Mouse (Mus musculus) stomach, postnatal 0 days (tissue): ENCODE results near the gene Egln1. TPM values are rescaled to one million over a fixed set of nuclear protein-coding genes. Genes with fewer than 3 reads are reported as not detected.

Source experiments
- ATAC-seq: fragments of 200-750 bp; cut with Nextera tagmentation; 2 replicates; pipeline ENCODE4 v1.8.0; 2017; ENCODE audit not compliant: low FRiP score, low TSS enrichment
- DNase-seq: peaks from one replicate; pipeline ENCODE4 v3.0.0-alpha.2; 2016; ENCODE audit warnings: low spot score
- H3K27ac ChIP-seq: fragments of 300-500 bp; sonication (generic); replicated peaks from 2 replicates; pipeline ENCODE4 v1.5.1; 2014; ENCODE audit warnings: mild to moderate bottlenecking, control low read depth
- H3K27me3 ChIP-seq: fragments of 300-500 bp; sonication (generic); 2 replicates; pipeline ENCODE4 v1.6.1; 2014; ENCODE audit warnings: low read length; ENCODE audit not compliant: control insufficient read depth, insufficient read depth
- H3K36me3 ChIP-seq: fragments of 300-500 bp; sonication (generic); 2 replicates; pipeline ENCODE4 v1.6.1; 2014; ENCODE audit warnings: low read length, mixed read lengths; ENCODE audit not compliant: control insufficient read depth, insufficient read depth
- H3K4me1 ChIP-seq: fragments of 300-500 bp; sonication (generic); replicated peaks from 2 replicates; pipeline ENCODE4 v1.6.1; 2014; ENCODE audit warnings: antibody characterized with exemption; ENCODE audit not compliant: control insufficient read depth, insufficient read depth
- H3K4me2 ChIP-seq: fragments of 300-500 bp; sonication (generic); replicated peaks from 2 replicates; pipeline ENCODE4 v1.6.1; 2014; ENCODE audit warnings: low read depth, mild to moderate bottlenecking, control low read depth, moderate library complexity
- H3K4me3 ChIP-seq: fragments of 300-500 bp; sonication (generic); 2 replicates; pipeline ENCODE4 v1.5.1; 2014; ENCODE audit warnings: low read depth, low read length, control low read depth
- H3K9ac ChIP-seq: fragments of 300-500 bp; sonication (generic); 2 replicates; pipeline ENCODE4 v1.6.1; 2014; ENCODE audit warnings: mild to moderate bottlenecking, low read length, control low read depth, mixed read lengths
- H3K9me3 ChIP-seq: fragments of 300-500 bp; sonication (generic); 2 replicates; pipeline ENCODE4 v1.6.1; 2016; ENCODE audit warnings: low read length; ENCODE audit not compliant: control insufficient read depth
- CTCF ChIP-seq: IDR thresholded peaks from 2 replicates; pipeline ENCODE4 v1.5.1; 2016; ENCODE audit warnings: antibody characterized with exemption, low read depth, mild to moderate bottlenecking, moderate library complexity
- EP300 ChIP-seq: optimal IDR thresholded peaks from 2 replicates; pipeline ENCODE3; 2016; ENCODE audit warnings: antibody characterized with exemption
- WGBS: fragments of 180-500 bp; shearing (Covaris S2); extraction: QIAGEN DNeasy Blood & Tissue Kit; methylation state at CpG from one replicate; pipeline ENCODE4 v1.1.7; 2014; 5-methylcytosine and 5-hydroxymethylcytosine counted together
- polyA plus RNA-seq: library from polyadenylated mRNA; unstranded; fragments of >200 nt; fragmentation: Nextera tagmentation; extraction: Ambion mirVana; gene quantifications from 2 replicates; pipeline ENCODE4 v1.2.1, GENCODE M21; 2015

Egln1 gene
- polyA plus RNA-seq, result 7.1 and 7.5 TPM in 2 replicates

- no peak for TF ChIP-seq CTCF
- no peak for TF ChIP-seq EP300
- DNase-seq, result peak; percentile 88
- peak within 1 kb of the TSS; percentile 94 for H3K4me2 ChIP-seq
- H3K4me3 ChIP-seq, result peak within 1 kb of the TSS; percentile 79
- no peaks in the 10 kb centered on the region for H3K36me3 ChIP-seq
- H3K27ac ChIP-seq, result peak within 1 kb of the TSS; percentile 98
- H3K9me3 ChIP-seq, result no peaks in the 10 kb centered on the region
- H3K4me1 ChIP-seq, result peaks cover 3% of the 10 kb centered on the region; the same call in 1 of the 2 replicates
- no peaks in the 10 kb centered on the region for H3K27me3 ChIP-seq
- WGBS, result under 1% methylated on average over 43 of the region's 98 CpGs
- H3K9ac ChIP-seq, result peak within 1 kb of the TSS; percentile 89
- ATAC-seq, result peak; percentile 90
Observed at GRCm38 (mm10) chr8:124949209-124950068, at the start of gene Egln1. Gene Egln1, minus strand, starts transcription at chr8:124949324.

- ATAC-seq (no peak), DNase-seq (no peak)
- Histone ChIP-seq H3K4me1 (no peaks in the 10 kb centered on the region), H3K4me3 (no peak overlapping the region), H3K27ac (no peak overlapping the region), H3K27me3 (no peaks in the 10 kb centered on the region), H3K36me3 (no peaks in the 10 kb centered on the region), H3K9ac (no peak overlapping the region), H3K9me3 (peaks cover 12% of the 10 kb centered on the region; the same call in 1 of the 2 replicates), H3K4me2 (no peak overlapping the region)
- no peak for TF ChIP-seq CTCF
- TF ChIP-seq EP300, result no peak
- WGBS, result 49% methylated on average over 2 of the region's 2 CpGs
Observed at GRCm38 (mm10) chr8:124995776-124996175, 46.7 kb upstream of the Egln1 start.

GRCm38 (mm10) chr8:124991668-124991926 is 42.5 kb upstream of the Egln1 start:
- peak overlapping the region; percentile 45 for H3K4me2 ChIP-seq
- H3K27ac ChIP-seq, result peak overlapping the region; percentile 89
- H3K9ac ChIP-seq, result peak overlapping the region; percentile 31; the same call in 1 of the 2 replicates
- H3K4me3 ChIP-seq, result peak overlapping the region; percentile 22
- H3K4me1 ChIP-seq, result no peaks in the 10 kb centered on the region
- no peak for TF ChIP-seq CTCF
- TF ChIP-seq EP300, result no peak
- H3K27me3 ChIP-seq, result no peaks in the 10 kb centered on the region
- ATAC-seq, result peak; percentile 63
- H3K9me3 ChIP-seq, result no peaks in the 10 kb centered on the region
- H3K36me3 ChIP-seq, result no peaks in the 10 kb centered on the region
- DNase-seq, result peak; percentile 39
- WGBS, result 17% methylated on average over 6 of the region's 6 CpGs

- TF ChIP-seq EP300 (no peak), CTCF (no peak)
- Histone ChIP-seq H3K27me3 (no peaks in the 10 kb centered on the region), H3K4me2 (peak overlapping the region; percentile 45), H3K9ac (peak overlapping the region; percentile 31; the same call in 1 of the 2 replicates), H3K36me3 (no peaks in the 10 kb centered on the region), H3K9me3 (no peaks in the 10 kb centered on the region), H3K4me1 (no peaks in the 10 kb centered on the region), H3K4me3 (peak overlapping the region; percentile 22), H3K27ac (peak overlapping the region; percentile 89)
- peak; percentile 41 for ATAC-seq
- WGBS, result 6% methylated on average over 17 of the region's 17 CpGs
- peak; percentile 54 for DNase-seq
Observed at GRCm38 (mm10) chr8:124990923-124991667, 42.0 kb upstream of the Egln1 start.

GRCm38 (mm10) chr8:124980828-124981227 is 31.7 kb upstream of the Egln1 start:
- Histone ChIP-seq H3K4me3 (no peak overlapping the region), H3K9ac (no peak overlapping the region), H3K27ac (no peak overlapping the region), H3K4me1 (no peaks in the 10 kb centered on the region), H3K27me3 (no peaks in the 10 kb centered on the region), H3K4me2 (no peak overlapping the region), H3K9me3 (no peaks in the 10 kb centered on the region), H3K36me3 (no peaks in the 10 kb centered on the region)
- WGBS, result 81% methylated on average over 8 of the region's 8 CpGs
- ATAC-seq (no peak), DNase-seq (no peak)
- 0 out of 2 replicates have a peak, but pooled peaks have one; percentile 18 for TF ChIP-seq CTCF
- TF ChIP-seq EP300, result no peak
